Mouse (Mus musculus): ENCODE measurements around the gene P3h3.

- TF ChIP-seq TAL1 (IDR thresholded peaks at IDR 0.05; ENCODE audit: low read length) (no peak), GATA1 (IDR thresholded peaks at IDR 0.05; ENCODE audit: low read length) (no peak)
These were observed 53.2 kb downstream of the P3h3 start for GRCm38 (mm10) chr6:124804341-124804740.
